Mouse (Mus musculus): ENCODE measurements at regions not wholly inside any gene's neighbourhood (a gene's known extent, or its start where the extent isn't known, plus 50 kb on each side); places are given as distances from the start of the nearest gene placed in this dataset.

DNA sequence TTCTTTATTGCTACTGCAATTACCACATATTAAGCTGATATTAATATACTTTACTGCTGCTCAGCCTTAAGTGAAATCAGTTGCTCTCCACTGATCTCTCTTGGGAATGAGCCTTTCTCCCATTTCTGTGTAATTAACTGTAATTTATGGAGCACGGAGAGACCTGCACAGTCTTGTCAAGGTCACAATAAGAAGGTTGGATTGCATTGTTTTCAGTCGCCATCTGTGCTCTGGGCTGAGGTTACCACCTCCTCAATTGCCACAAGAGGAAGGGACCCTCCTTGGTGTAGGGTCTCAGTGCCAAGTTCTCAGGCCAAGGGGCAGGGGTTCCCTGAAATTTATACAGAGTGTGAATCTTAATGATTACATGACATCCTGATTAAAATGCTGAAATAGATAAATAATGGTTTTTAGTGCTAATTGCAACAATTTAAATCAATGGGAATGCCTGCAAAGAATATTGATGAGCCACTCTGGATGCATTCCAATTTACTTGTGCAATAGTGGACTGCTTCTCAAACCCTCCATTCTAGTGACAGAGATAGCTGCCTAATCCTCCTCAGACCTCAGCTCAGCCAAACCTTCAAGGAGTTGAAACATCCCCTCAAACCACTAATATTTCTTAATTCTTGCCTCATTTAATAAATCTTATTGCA lies 332.3 kb downstream of the Mat2b start:
- no peak for DNase-seq (ENCODE audit: low read depth in 2 of 2, low spot score in 2 of 2)
